Mouse (Mus musculus): ENCODE measurements around the gene Pphln1. TPM values are rescaled to one million over a fixed set of nuclear protein-coding genes. Genes with fewer than 3 reads are reported as not detected.

The Pphln1 gene
- polyA plus RNA-seq, 1 experiment from 2014 or later: 59.0 TPM

- no peaks in the 10 kb centered on the region for H3K27me3 ChIP-seq (ENCODE audit: control insufficient read depth, insufficient read depth, low read length)
- WGBS: 79% methylated on average over 3 of the region's 3 CpGs
- no peak overlapping the region for H3K27ac ChIP-seq (replicated peaks; ENCODE audit: low read depth, low read length)
- no peaks in the 10 kb centered on the region for H3K36me3 ChIP-seq (replicated peaks; ENCODE audit: control insufficient read depth, insufficient read depth, low read depth, low read length)
- H3K4me2 ChIP-seq (ENCODE audit: low read depth, low read length): no peak overlapping the region
- H3K9me3 ChIP-seq (replicated peaks; ENCODE audit: control insufficient read depth, low read length): no peaks in the 10 kb centered on the region
- ATAC-seq (replicated peaks; ENCODE audit: insufficient number of reproducible peaks, low FRiP score, low TSS enrichment, low read depth) (no peak), DNase-seq (ENCODE audit: low spot score) (no peak)
- H3K4me1 ChIP-seq (ENCODE audit: control insufficient read depth, insufficient read depth, low read length): no peaks in the 10 kb centered on the region
- no peak overlapping the region for H3K9ac ChIP-seq (replicated peaks; ENCODE audit: low read length)
- H3K4me3 ChIP-seq (ENCODE audit: low read depth, low read length): no peak overlapping the region
Observed at GRCm38 (mm10) chr15:93379177-93379576, 19.0 kb upstream of the Pphln1 start.

GRCm38 (mm10) chr15:93381337-93381736 is 16.8 kb upstream of the Pphln1 start:
- no peak overlapping the region for H3K4me3 ChIP-seq (ENCODE audit: low read depth, low read length)
- DNase-seq (ENCODE audit: low spot score) (no peak), ATAC-seq (replicated peaks; ENCODE audit: insufficient number of reproducible peaks, low FRiP score, low TSS enrichment, low read depth) (no peak)
- H3K9me3 ChIP-seq (replicated peaks; ENCODE audit: control insufficient read depth, low read length): no peaks in the 10 kb centered on the region
- no peak overlapping the region for H3K27ac ChIP-seq (replicated peaks; ENCODE audit: low read depth, low read length)
- H3K4me2 ChIP-seq (ENCODE audit: low read depth, low read length): no peak overlapping the region
- no peaks in the 10 kb centered on the region for H3K4me1 ChIP-seq (ENCODE audit: control insufficient read depth, insufficient read depth, low read length)
- no peaks in the 10 kb centered on the region for H3K27me3 ChIP-seq (ENCODE audit: control insufficient read depth, insufficient read depth, low read length)
- H3K36me3 ChIP-seq (replicated peaks; ENCODE audit: control insufficient read depth, insufficient read depth, low read depth, low read length): no peaks in the 10 kb centered on the region
- WGBS: 74% methylated on average over 5 of the region's 5 CpGs
- no peak overlapping the region for H3K9ac ChIP-seq (replicated peaks; ENCODE audit: low read length)

GRCm38 (mm10) chr15:93397269-93397668 is 881 bp upstream of the Pphln1 start:
- peak overlapping the region; percentile 46 for H3K9ac ChIP-seq (replicated peaks; ENCODE audit: low read length)
- WGBS: 2% methylated on average over 11 of the region's 11 CpGs
- DNase-seq (ENCODE audit: low spot score) (no peak), ATAC-seq (replicated peaks; ENCODE audit: insufficient number of reproducible peaks, low FRiP score, low TSS enrichment, low read depth) (no peak)
- H3K36me3 ChIP-seq (replicated peaks; ENCODE audit: control insufficient read depth, insufficient read depth, low read depth, low read length): no peaks in the 10 kb centered on the region; the same call in 1 of the 2 replicates
- peak overlapping the region; percentile 47 for H3K4me2 ChIP-seq (ENCODE audit: low read depth, low read length)
- H3K9me3 ChIP-seq (replicated peaks; ENCODE audit: control insufficient read depth, low read length): no peaks in the 10 kb centered on the region
- H3K27ac ChIP-seq (replicated peaks; ENCODE audit: low read depth, low read length): no peak overlapping the region
- no peaks in the 10 kb centered on the region for H3K27me3 ChIP-seq (ENCODE audit: control insufficient read depth, insufficient read depth, low read length)
- no peaks in the 10 kb centered on the region for H3K4me1 ChIP-seq (ENCODE audit: control insufficient read depth, insufficient read depth, low read length)
- peak overlapping the region; percentile 59 for H3K4me3 ChIP-seq (ENCODE audit: low read depth, low read length)

- H3K4me3 ChIP-seq (ENCODE audit: low read depth, low read length): peak overlapping the region; percentile 59
- H3K36me3 ChIP-seq (replicated peaks; ENCODE audit: control insufficient read depth, insufficient read depth, low read depth, low read length): no peaks in the 10 kb centered on the region; the same call in 1 of the 2 replicates
- DNase-seq (ENCODE audit: low spot score): peak; percentile 10
- no peaks in the 10 kb centered on the region for H3K27me3 ChIP-seq (ENCODE audit: control insufficient read depth, insufficient read depth, low read length)
- no peak for ATAC-seq (replicated peaks; ENCODE audit: insufficient number of reproducible peaks, low FRiP score, low TSS enrichment, low read depth)
- 3% methylated on average over 36 of the region's 36 CpGs for WGBS
- peak overlapping the region; percentile 52 for H3K4me2 ChIP-seq (ENCODE audit: low read depth, low read length)
- peak overlapping the region; percentile 78 for H3K9ac ChIP-seq (replicated peaks; ENCODE audit: low read length)
- H3K27ac ChIP-seq (replicated peaks; ENCODE audit: low read depth, low read length): peak overlapping the region; percentile 75
- H3K4me1 ChIP-seq (ENCODE audit: control insufficient read depth, insufficient read depth, low read length): no peaks in the 10 kb centered on the region
- no peaks in the 10 kb centered on the region for H3K9me3 ChIP-seq (replicated peaks; ENCODE audit: control insufficient read depth, low read length)
Observed at GRCm38 (mm10) chr15:93398699-93399540, 770 bp downstream of the Pphln1 start.

- no peak overlapping the region for H3K27ac ChIP-seq (replicated peaks; ENCODE audit: low read depth, low read length)
- WGBS: 82% methylated on average over 4 of the region's 4 CpGs
- ATAC-seq (replicated peaks; ENCODE audit: insufficient number of reproducible peaks, low FRiP score, low TSS enrichment, low read depth) (no peak), DNase-seq (ENCODE audit: low spot score) (no peak)
- H3K9ac ChIP-seq (replicated peaks; ENCODE audit: low read length): no peak overlapping the region
- H3K4me2 ChIP-seq (ENCODE audit: low read depth, low read length): no peak overlapping the region
- no peaks in the 10 kb centered on the region for H3K36me3 ChIP-seq (replicated peaks; ENCODE audit: control insufficient read depth, insufficient read depth, low read depth, low read length)
- H3K4me3 ChIP-seq (ENCODE audit: low read depth, low read length): no peak overlapping the region
- no peaks in the 10 kb centered on the region for H3K27me3 ChIP-seq (ENCODE audit: control insufficient read depth, insufficient read depth, low read length)
- H3K9me3 ChIP-seq (replicated peaks; ENCODE audit: control insufficient read depth, low read length): no peaks in the 10 kb centered on the region
- H3K4me1 ChIP-seq (ENCODE audit: control insufficient read depth, insufficient read depth, low read length): no peaks in the 10 kb centered on the region
Observed at GRCm38 (mm10) chr15:93401446-93401845, 3.3 kb downstream of the Pphln1 start.

- no peak for ATAC-seq (replicated peaks; ENCODE audit: insufficient number of reproducible peaks, low FRiP score, low TSS enrichment, low read depth)
- Histone ChIP-seq H3K4me3 (ENCODE audit: low read depth, low read length) (no peak overlapping the region), H3K9me3 (replicated peaks; ENCODE audit: control insufficient read depth, low read length) (no peaks in the 10 kb centered on the region), H3K4me1 (ENCODE audit: control insufficient read depth, insufficient read depth, low read length) (no peaks in the 10 kb centered on the region), H3K27ac (replicated peaks; ENCODE audit: low read depth, low read length) (no peak overlapping the region), H3K4me2 (ENCODE audit: low read depth, low read length) (no peak overlapping the region), H3K27me3 (ENCODE audit: control insufficient read depth, insufficient read depth, low read length) (no peaks in the 10 kb centered on the region), H3K9ac (replicated peaks; ENCODE audit: low read length) (no peak overlapping the region), H3K36me3 (replicated peaks; ENCODE audit: control insufficient read depth, insufficient read depth, low read depth, low read length) (no peaks in the 10 kb centered on the region)
- 91% methylated on average over 2 of the region's 2 CpGs for WGBS
- DNase-seq (ENCODE audit: low spot score): no peak
Observed at GRCm38 (mm10) chr15:93402730-93403129, 4.6 kb downstream of the Pphln1 start.

- no peaks in the 10 kb centered on the region for H3K9me3 ChIP-seq (replicated peaks; ENCODE audit: control insufficient read depth, low read length)
- H3K9ac ChIP-seq (replicated peaks; ENCODE audit: low read length): no peak overlapping the region
- DNase-seq (ENCODE audit: low spot score) (no peak), ATAC-seq (replicated peaks; ENCODE audit: insufficient number of reproducible peaks, low FRiP score, low TSS enrichment, low read depth) (no peak)
- H3K27ac ChIP-seq (replicated peaks; ENCODE audit: low read depth, low read length): no peak overlapping the region
- H3K27me3 ChIP-seq (ENCODE audit: control insufficient read depth, insufficient read depth, low read length): no peaks in the 10 kb centered on the region
- no peak overlapping the region for H3K4me3 ChIP-seq (ENCODE audit: low read depth, low read length)
- H3K4me1 ChIP-seq (ENCODE audit: control insufficient read depth, insufficient read depth, low read length): no peaks in the 10 kb centered on the region
- H3K4me2 ChIP-seq (ENCODE audit: low read depth, low read length): no peak overlapping the region
- H3K36me3 ChIP-seq (replicated peaks; ENCODE audit: control insufficient read depth, insufficient read depth, low read depth, low read length): no peaks in the 10 kb centered on the region; the same call in 1 of the 2 replicates
Observed at GRCm38 (mm10) chr15:93404849-93405248, 6.7 kb downstream of the Pphln1 start.

GRCm38 (mm10) chr15:93405446-93405986 is 7.4 kb downstream of the Pphln1 start:
- Histone ChIP-seq H3K4me3 (ENCODE audit: low read depth, low read length) (no peak overlapping the region), H3K27me3 (ENCODE audit: control insufficient read depth, insufficient read depth, low read length) (no peaks in the 10 kb centered on the region), H3K27ac (replicated peaks; ENCODE audit: low read depth, low read length) (no peak overlapping the region), H3K9ac (replicated peaks; ENCODE audit: low read length) (no peak overlapping the region), H3K4me2 (ENCODE audit: low read depth, low read length) (no peak overlapping the region), H3K9me3 (replicated peaks; ENCODE audit: control insufficient read depth, low read length) (no peaks in the 10 kb centered on the region), H3K36me3 (replicated peaks; ENCODE audit: control insufficient read depth, insufficient read depth, low read depth, low read length) (no peaks in the 10 kb centered on the region; the same call in 1 of the 2 replicates), H3K4me1 (ENCODE audit: control insufficient read depth, insufficient read depth, low read length) (no peaks in the 10 kb centered on the region)
- DNase-seq (ENCODE audit: low spot score) (no peak), ATAC-seq (replicated peaks; ENCODE audit: insufficient number of reproducible peaks, low FRiP score, low TSS enrichment, low read depth) (no peak)
- 91% methylated on average over 7 of the region's 7 CpGs for WGBS

Measured in embryonic facial prominence, embryonic 11.5 days (tissue).